Mouse (Mus musculus) kidney, embryonic 14.5 days (tissue): ENCODE results near the gene 6030468B19Rik. TPM values are rescaled to one million over a fixed set of nuclear protein-coding genes. Genes with fewer than 3 reads are reported as not detected.
"Not testable (repeated sequence)": the region's sequence is repeated elsewhere in the genome, so short reads cannot be mapped to it uniquely, and the experiment has no call there.

Experiments
- ATAC-seq: fragments of 200-750 bp; cut with Nextera tagmentation; 2 replicates; pipeline ENCODE4 v1.8.0; 2017; ENCODE audit warnings: moderate number of reproducible peaks, mild to moderate bottlenecking, moderate TSS enrichment, moderate library complexity; ENCODE audit not compliant: low FRiP score, low TSS enrichment
- H3K27ac ChIP-seq: fragments of 300-500 bp; sonication (generic); 2 replicates; pipeline ENCODE4 v1.5.1; 2014; ENCODE audit warnings: low read depth, mild to moderate bottlenecking, low read length, moderate library complexity, mixed read lengths
- H3K27me3 ChIP-seq: fragments of 300-500 bp; sonication (generic); 2 replicates; pipeline ENCODE4 v1.6.1; 2014; ENCODE audit warnings: mild to moderate bottlenecking, low read length; ENCODE audit not compliant: control insufficient read depth, insufficient read depth
- H3K36me3 ChIP-seq: fragments of 300-500 bp; sonication (generic); 2 replicates; pipeline ENCODE4 v1.6.1; 2014; ENCODE audit warnings: low read length, mixed read lengths; ENCODE audit not compliant: control insufficient read depth, insufficient read depth
- H3K4me1 ChIP-seq: fragments of 300-500 bp; sonication (generic); 2 replicates; pipeline ENCODE4 v1.6.1; 2014; ENCODE audit warnings: low read length, mixed read lengths; ENCODE audit not compliant: control insufficient read depth, insufficient read depth
- H3K4me2 ChIP-seq: fragments of 300-500 bp; sonication (generic); replicated peaks from 2 replicates; pipeline ENCODE4 v1.6.1; 2014; ENCODE audit warnings: low read depth, mild to moderate bottlenecking, low read length
- H3K4me3 ChIP-seq: fragments of 300-500 bp; sonication (generic); 2 replicates; pipeline ENCODE4 v1.5.1; 2014; ENCODE audit warnings: mild to moderate bottlenecking, low read length
- H3K9ac ChIP-seq: fragments of 300-500 bp; sonication (generic); 2 replicates; pipeline ENCODE4 v1.6.1; 2014; ENCODE audit warnings: low read depth, mild to moderate bottlenecking, low read length, moderate library complexity
- H3K9me3 ChIP-seq: fragments of 300-500 bp; sonication (generic); 2 replicates; pipeline ENCODE4 v1.6.1; 2016; ENCODE audit warnings: low read length; ENCODE audit not compliant: control insufficient read depth
- WGBS: fragments of 180-500 bp; shearing (Covaris S2); extraction: QIAGEN DNeasy Blood & Tissue Kit; methylation state at CpG from one replicate; pipeline ENCODE4 v1.1.7; 2014; 5-methylcytosine and 5-hydroxymethylcytosine counted together
- polyA plus RNA-seq: library from polyadenylated mRNA; unstranded; fragments of >200 nt; fragmentation: Nextera tagmentation; extraction: Ambion mirVana; gene quantifications from 2 replicates; pipeline ENCODE4 v1.2.1, GENCODE M21; 2014

Gene 6030468B19Rik
- polyA plus RNA-seq, 1 experiment from 2014 or later = not detected

- Histone ChIP-seq H3K27me3 (no peaks in the 10 kb centered on the region), H3K4me2 (no peak overlapping the region), H3K9ac (no peak overlapping the region), H3K4me1 (peaks cover 58% of the 10 kb centered on the region), H3K27ac (0 out of 2 replicates have a peak overlapping the region, but pooled peaks have one; percentile 7), H3K9me3 (no peaks in the 10 kb centered on the region), H3K36me3 (peaks cover 13% of the 10 kb centered on the region), H3K4me3 (no peak overlapping the region)
- no peak for ATAC-seq
- 60% methylated on average over 3 of the region's 3 CpGs for WGBS
Observed at GRCm38 (mm10) chr11:117827386-117827785, 29.9 kb downstream of the 6030468B19Rik start.

GRCm38 (mm10) chr11:117828149-117828887 lies 30.9 kb downstream of the 6030468B19Rik start:
- H3K4me2 ChIP-seq = no peak overlapping the region
- H3K9me3 ChIP-seq = no peaks in the 10 kb centered on the region
- H3K9ac ChIP-seq = peak overlapping the region; percentile 12; the same call in 1 of the 2 replicates
- no peak for ATAC-seq
- peaks cover 57% of the 10 kb centered on the region for H3K4me1 ChIP-seq
- peak overlapping the region; percentile 59; the same call in 1 of the 2 replicates for H3K27ac ChIP-seq
- no peaks in the 10 kb centered on the region for H3K27me3 ChIP-seq
- peaks cover 6% of the 10 kb centered on the region for H3K36me3 ChIP-seq
- 77% methylated on average over 18 of the region's 18 CpGs for WGBS
- H3K4me3 ChIP-seq = no peak overlapping the region

DNA sequence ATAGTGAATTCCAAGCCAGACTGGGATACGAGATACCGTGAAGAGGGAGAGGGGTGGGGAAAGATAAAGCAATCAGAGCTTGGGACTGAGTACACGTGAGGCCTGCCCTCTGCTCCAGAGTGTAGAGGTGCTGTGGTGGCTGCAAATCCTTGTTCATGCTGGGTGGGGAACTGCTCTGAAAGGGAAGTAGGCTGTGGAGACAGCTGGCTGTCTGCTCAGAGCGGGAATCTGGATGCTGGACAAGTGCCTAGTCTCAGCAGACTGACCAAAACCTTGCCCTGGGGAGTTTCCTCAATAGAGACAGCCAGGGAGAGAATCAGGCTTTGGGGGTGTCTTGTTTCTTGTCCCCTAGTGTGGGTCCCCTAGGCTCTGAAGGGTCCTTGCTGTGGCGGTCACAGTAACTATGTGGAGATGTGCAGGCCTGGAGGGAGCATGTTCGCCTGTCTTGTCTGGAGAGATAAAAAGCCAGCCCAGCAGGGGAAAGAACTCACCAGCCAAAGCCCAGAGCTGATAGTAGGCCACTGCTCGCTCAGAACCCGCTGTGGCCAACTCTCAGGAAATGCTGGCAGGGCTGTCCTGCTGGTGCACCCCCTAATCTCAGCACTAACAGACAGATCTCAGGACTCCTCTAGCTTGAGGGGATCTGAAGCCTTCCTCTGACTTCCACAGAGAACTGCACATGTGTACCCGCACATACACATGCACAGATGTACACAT lies 31.6 kb downstream of the 6030468B19Rik start:
- Histone ChIP-seq H3K9me3 (no peaks in the 10 kb centered on the region), H3K27ac (peak overlapping the region; percentile 59), H3K27me3 (no peaks in the 10 kb centered on the region), H3K9ac (peak overlapping the region; percentile 12; the same call in 1 of the 2 replicates), H3K4me3 (no peak overlapping the region), H3K36me3 (no peaks in the 10 kb centered on the region; the same call in 1 of the 2 replicates), H3K4me1 (peaks cover 51% of the 10 kb centered on the region), H3K4me2 (no peak overlapping the region)
- WGBS = 54% methylated on average over 9 of the region's 9 CpGs
- ATAC-seq = no peak

DNA sequence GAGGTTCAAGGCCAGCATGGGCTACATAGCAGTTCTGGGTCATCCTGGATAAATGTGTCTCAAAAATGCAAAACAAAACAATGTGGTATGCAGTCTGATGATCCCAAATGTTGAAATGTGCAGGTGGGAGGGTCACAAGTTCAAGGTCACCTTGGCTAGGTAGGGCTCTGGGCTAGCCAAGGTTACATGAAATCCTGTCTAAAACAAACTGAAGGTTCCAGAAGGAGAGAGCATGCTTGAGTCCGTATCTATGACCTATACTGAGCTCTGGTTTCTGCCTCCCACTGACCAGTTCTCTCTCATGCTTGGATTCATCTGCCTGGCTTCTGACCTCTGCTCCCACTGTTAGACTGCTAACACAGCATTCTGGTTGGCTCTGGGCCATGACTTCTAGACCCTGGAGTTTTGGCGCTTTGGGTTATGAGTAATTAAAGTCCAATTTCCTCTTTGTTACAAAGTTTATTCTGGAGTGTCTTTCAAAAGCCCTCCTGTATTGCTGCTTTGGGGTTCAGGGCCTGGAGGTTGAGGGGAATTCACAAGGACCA lies 32.3 kb downstream of the 6030468B19Rik start:
- Histone ChIP-seq H3K4me2 (no peak overlapping the region), H3K9me3 (no peaks in the 10 kb centered on the region), H3K27me3 (no peaks in the 10 kb centered on the region), H3K27ac (peak overlapping the region; percentile 59), H3K36me3 (no peaks in the 10 kb centered on the region), H3K4me3 (no peak overlapping the region), H3K9ac (no peak overlapping the region), H3K4me1 (peaks cover 46% of the 10 kb centered on the region)
- 25% methylated on average over 2 of the region's 2 CpGs for WGBS
- no peak for ATAC-seq

DNA sequence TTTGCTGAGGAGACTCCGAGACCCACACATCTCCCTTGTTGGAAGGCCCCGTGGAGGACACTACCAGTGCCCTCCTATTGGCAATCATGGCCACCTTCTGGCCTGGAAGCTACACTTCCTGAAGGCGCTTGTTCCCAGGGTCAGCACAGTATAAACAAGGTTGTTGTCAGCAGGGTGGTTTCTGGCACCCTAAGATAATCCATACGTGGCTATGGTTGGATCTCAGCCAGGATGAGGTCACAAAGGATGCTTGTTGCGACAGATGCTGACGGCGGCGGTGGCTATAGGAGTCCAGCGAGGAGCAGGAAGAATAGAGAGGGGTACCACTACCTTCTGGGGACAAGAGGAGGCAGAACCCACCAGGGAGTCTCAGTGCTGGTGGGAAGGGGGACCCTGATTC lies 32.9 kb downstream of the 6030468B19Rik start:
- H3K4me3 ChIP-seq = no peak overlapping the region
- H3K4me2 ChIP-seq = no peak overlapping the region
- H3K27me3 ChIP-seq = no peaks in the 10 kb centered on the region
- H3K9ac ChIP-seq = no peak overlapping the region
- no peaks in the 10 kb centered on the region for H3K9me3 ChIP-seq
- WGBS = 74% methylated on average over 9 of the region's 9 CpGs
- no peaks in the 10 kb centered on the region for H3K36me3 ChIP-seq
- no peak for ATAC-seq
- H3K4me1 ChIP-seq = peaks cover 40% of the 10 kb centered on the region
- peak overlapping the region; percentile 14; the same call in 1 of the 2 replicates for H3K27ac ChIP-seq

DNA sequence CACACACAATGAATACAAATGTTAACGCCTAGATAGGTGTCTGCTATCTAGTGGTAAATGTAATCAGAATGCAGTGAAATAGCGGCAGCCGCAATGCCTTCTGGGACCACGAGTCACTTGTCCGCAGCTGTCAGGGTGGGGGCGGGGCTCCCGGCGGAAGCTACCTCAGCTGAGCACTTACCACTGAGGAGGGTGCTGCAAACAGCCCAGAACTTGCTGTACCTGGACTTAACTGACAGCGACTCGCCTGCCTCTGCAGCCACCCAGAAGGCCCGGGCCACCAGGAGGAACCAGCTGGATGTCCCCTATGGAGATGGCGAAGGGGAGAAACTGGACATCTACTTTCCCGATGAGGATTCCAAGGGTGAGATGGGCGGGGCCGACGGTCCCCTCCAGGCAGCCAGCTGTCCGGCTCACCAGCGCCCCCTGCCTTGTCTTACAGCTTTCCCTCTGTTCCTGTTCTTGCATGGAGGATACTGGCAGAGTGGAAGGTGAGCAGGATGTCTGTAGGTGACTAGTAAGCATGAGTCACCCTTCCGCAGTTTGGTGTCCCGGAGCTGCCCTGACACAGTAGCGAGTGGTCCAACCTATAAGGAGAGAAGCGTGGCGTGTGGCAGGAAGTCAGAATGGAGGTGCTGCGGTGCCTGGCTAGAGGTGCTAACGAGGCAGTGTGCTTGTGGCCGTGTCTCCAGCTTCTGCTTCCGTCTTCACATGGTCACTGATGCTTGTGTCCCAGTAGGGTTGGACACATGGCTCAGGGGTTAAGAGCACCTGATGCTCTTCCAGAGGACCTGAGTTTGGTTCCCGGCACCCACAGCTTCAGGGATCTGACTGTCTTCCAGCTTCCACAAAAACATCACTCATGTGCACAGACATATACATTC lies 34.9 kb downstream of the 6030468B19Rik start:
- Histone ChIP-seq H3K9me3 (no peaks in the 10 kb centered on the region), H3K4me3 (peak overlapping the region; percentile 23; the same call in 1 of the 2 replicates), H3K27ac (no peak overlapping the region), H3K27me3 (no peaks in the 10 kb centered on the region), H3K4me2 (peak overlapping the region; percentile 49), H3K36me3 (no peaks in the 10 kb centered on the region), H3K4me1 (peaks cover 34% of the 10 kb centered on the region), H3K9ac (peak overlapping the region; percentile 25; the same call in 1 of the 2 replicates)
- 17% methylated on average over 28 of the region's 28 CpGs for WGBS
- ATAC-seq = peak; percentile 34

GRCm38 (mm10) chr11:117833509-117833908 lies 36.0 kb downstream of the 6030468B19Rik start:
- H3K27me3 ChIP-seq, H3K4me2 ChIP-seq, H3K4me3 ChIP-seq, ATAC-seq, H3K27ac ChIP-seq, H3K9me3 ChIP-seq, H3K36me3 ChIP-seq, H3K9ac ChIP-seq: not testable (repeated sequence)
- peaks cover 26% of the 10 kb centered on the region for H3K4me1 ChIP-seq
- WGBS = 92% methylated on average over 4 of the region's 6 CpGs

GRCm38 (mm10) chr11:117834086-117834485 lies 36.6 kb downstream of the 6030468B19Rik start:
- no peaks in the 10 kb centered on the region for H3K27me3 ChIP-seq
- ATAC-seq = no peak
- H3K9ac ChIP-seq = no peak overlapping the region
- H3K4me2 ChIP-seq = no peak overlapping the region
- 89% methylated on average over 8 of the region's 8 CpGs for WGBS
- H3K4me3 ChIP-seq = no peak overlapping the region
- H3K9me3 ChIP-seq = no peaks in the 10 kb centered on the region
- no peak overlapping the region for H3K27ac ChIP-seq
- H3K36me3 ChIP-seq = no peaks in the 10 kb centered on the region
- H3K4me1 ChIP-seq = peaks cover 21% of the 10 kb centered on the region
